Mouse (Mus musculus): ENCODE measurements around the gene Trmt11. TPM values are rescaled to one million over a fixed set of nuclear protein-coding genes. Genes with fewer than 3 reads are reported as not detected.
A peak's percentile ranks its signal among the peaks of the same experiment; 100 is the strongest.
"Not testable (repeated sequence)": the region's sequence is repeated elsewhere in the genome, so short reads cannot be mapped to it uniquely, and the experiment has no call there.

Gene Trmt11
- polyA plus RNA-seq, 1 experiment from 2014 or later: 32.8 TPM

DNA sequence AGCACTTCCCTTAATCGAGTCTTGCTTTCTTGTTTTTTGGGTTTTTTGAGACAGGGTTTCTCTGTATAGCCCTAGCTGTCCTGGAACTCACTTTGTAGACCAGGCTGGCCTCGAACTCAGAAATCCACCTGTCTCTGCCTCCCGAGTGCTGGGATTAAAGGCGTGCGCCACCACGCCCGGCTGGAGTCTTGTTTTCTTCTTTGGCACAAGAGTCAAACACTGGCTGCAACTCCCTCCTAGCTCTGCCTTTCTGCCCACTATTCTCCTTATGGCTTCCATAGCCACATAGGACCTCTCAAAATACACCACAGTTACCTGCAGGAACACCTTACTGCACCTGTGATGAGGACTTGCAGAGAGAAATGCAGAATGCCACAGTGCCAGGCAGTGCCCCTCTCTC, 64.6 kb downstream of the Trmt11 start:
- ATAC-seq (ENCODE audit: low FRiP score, low TSS enrichment); H3K9ac ChIP-seq (ENCODE audit: low read depth, low read length); H3K27me3 ChIP-seq (ENCODE audit: control insufficient read depth, insufficient read depth, low read length); H3K4me2 ChIP-seq (replicated peaks; ENCODE audit: low read depth, low read length); H3K36me3 ChIP-seq (ENCODE audit: control insufficient read depth, insufficient read depth, low read length); H3K4me3 ChIP-seq (ENCODE audit: low read length); H3K4me1 ChIP-seq (ENCODE audit: control insufficient read depth, insufficient read depth, low read length); H3K27ac ChIP-seq (ENCODE audit: low read depth, low read length); H3K9me3 ChIP-seq (ENCODE audit: control insufficient read depth, low read length): not testable (repeated sequence)
- WGBS: 95% methylated on average over 7 of the region's 7 CpGs

DNA sequence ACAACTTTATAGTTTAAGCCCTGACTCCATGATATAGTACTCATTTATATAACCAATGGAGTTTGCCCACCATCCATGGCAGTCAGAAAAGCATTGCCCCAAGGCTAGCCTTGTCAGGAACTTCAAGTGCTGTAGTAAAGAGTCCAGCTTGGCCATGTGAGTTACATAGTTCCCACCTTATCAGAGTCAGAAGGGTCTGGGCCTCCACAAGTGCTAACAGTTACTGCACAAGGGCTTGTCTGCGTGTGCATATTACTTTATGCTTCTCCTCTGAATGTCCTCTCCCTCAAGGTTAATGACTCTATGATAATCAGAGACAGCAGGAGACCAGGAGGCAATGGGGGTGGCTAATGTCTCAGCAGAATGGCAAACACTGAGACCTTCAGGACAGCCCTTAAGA, 73.4 kb downstream of the Trmt11 start:
- 90% methylated on average over 1 of the region's 1 CpGs for WGBS
- H3K27me3 ChIP-seq (ENCODE audit: control insufficient read depth, insufficient read depth, low read length): no peaks in the 10 kb centered on the region
- ATAC-seq (ENCODE audit: low FRiP score, low TSS enrichment): no peak
- no peaks in the 10 kb centered on the region for H3K9me3 ChIP-seq (ENCODE audit: control insufficient read depth, low read length)
- no peak overlapping the region for H3K4me3 ChIP-seq (ENCODE audit: low read length)
- H3K4me2 ChIP-seq (replicated peaks; ENCODE audit: low read depth, low read length): no peak overlapping the region
- H3K9ac ChIP-seq (ENCODE audit: low read depth, low read length): no peak overlapping the region
- no peak overlapping the region for H3K27ac ChIP-seq (ENCODE audit: low read depth, low read length)
- no peaks in the 10 kb centered on the region for H3K4me1 ChIP-seq (ENCODE audit: control insufficient read depth, insufficient read depth, low read length)
- no peaks in the 10 kb centered on the region for H3K36me3 ChIP-seq (ENCODE audit: control insufficient read depth, insufficient read depth, low read length)

DNA sequence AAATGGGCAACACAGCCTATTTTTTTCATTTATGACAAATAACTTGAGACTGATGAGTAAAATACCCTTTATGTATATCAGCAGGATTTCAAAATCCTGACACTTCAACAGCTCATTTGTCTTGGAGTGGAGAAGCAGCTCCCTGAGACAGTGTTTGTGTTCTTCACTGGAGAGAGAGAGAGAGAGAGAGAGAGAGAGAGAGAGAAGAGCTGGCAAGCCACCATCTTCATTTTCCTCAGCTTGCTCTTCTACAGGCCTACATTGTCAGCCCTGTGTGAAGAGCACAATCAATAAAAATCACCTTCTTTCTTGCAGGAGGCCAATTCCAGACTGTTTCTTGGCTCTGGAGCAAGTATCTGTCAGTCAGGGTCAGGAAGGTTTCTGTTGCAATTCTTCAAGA, 78.8 kb downstream of the Trmt11 start:
- ATAC-seq (ENCODE audit: low FRiP score, low TSS enrichment): no peak
- H3K4me3 ChIP-seq (ENCODE audit: low read length): no peak overlapping the region
- no peaks in the 10 kb centered on the region for H3K27me3 ChIP-seq (ENCODE audit: control insufficient read depth, insufficient read depth, low read length)
- no peaks in the 10 kb centered on the region for H3K4me1 ChIP-seq (ENCODE audit: control insufficient read depth, insufficient read depth, low read length)
- no peak overlapping the region for H3K9ac ChIP-seq (ENCODE audit: low read depth, low read length)
- H3K27ac ChIP-seq (ENCODE audit: low read depth, low read length): no peak overlapping the region
- H3K9me3 ChIP-seq (ENCODE audit: control insufficient read depth, low read length): no peaks in the 10 kb centered on the region
- H3K4me2 ChIP-seq (replicated peaks; ENCODE audit: low read depth, low read length): no peak overlapping the region
- H3K36me3 ChIP-seq (ENCODE audit: control insufficient read depth, insufficient read depth, low read length): no peaks in the 10 kb centered on the region

DNA sequence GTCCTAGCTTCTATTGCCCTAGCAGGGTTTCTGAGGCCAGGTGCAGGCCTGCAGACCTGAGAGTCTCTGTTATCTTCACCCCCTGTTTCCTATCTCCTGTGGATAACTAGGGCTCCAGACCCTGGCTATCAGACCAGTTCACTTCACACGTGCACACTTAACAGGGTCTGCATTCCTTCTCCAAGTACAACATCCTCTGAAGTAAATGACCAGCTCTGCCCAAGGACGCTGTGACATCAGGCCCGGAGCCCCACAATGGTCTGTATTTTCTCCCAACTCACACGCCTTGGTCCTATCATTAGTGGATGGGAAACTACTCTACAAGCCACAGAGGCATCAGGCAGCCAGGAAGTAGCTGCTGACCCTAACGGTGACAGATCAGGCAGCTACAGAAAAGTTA, 81.4 kb downstream of the Trmt11 start:
- no peak overlapping the region for H3K27ac ChIP-seq (ENCODE audit: low read depth, low read length)
- WGBS: 81% methylated on average over 5 of the region's 5 CpGs
- no peak overlapping the region for H3K4me3 ChIP-seq (ENCODE audit: low read length)
- no peaks in the 10 kb centered on the region for H3K9me3 ChIP-seq (ENCODE audit: control insufficient read depth, low read length)
- no peak overlapping the region for H3K4me2 ChIP-seq (replicated peaks; ENCODE audit: low read depth, low read length)
- H3K4me1 ChIP-seq (ENCODE audit: control insufficient read depth, insufficient read depth, low read length): no peaks in the 10 kb centered on the region
- no peaks in the 10 kb centered on the region for H3K36me3 ChIP-seq (ENCODE audit: control insufficient read depth, insufficient read depth, low read length)
- no peaks in the 10 kb centered on the region for H3K27me3 ChIP-seq (ENCODE audit: control insufficient read depth, insufficient read depth, low read length)
- ATAC-seq (ENCODE audit: low FRiP score, low TSS enrichment): no peak
- no peak overlapping the region for H3K9ac ChIP-seq (ENCODE audit: low read depth, low read length)

DNA sequence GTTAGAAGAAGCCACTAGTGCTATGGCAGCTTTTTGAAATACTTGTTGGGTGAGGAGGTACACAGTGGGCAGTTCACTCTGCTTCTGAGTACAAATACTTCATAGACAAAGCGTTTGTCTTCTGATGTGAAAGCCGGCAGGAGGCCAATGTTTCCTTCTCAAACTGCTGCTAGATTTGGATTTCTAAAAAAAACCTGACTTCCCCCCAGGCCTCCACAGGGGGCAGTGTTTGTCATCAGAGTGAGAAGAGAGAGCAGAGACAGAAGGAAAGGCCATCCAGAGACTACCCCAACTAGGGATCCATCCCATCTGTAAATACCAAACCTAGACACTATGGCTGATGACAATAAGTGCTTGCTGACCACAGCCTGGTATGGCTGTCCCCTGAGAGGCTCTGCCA, 83.3 kb downstream of the Trmt11 start:
- Histone ChIP-seq H3K9me3 (ENCODE audit: control insufficient read depth, low read length) (no peaks in the 10 kb centered on the region), H3K4me2 (replicated peaks; ENCODE audit: low read depth, low read length) (no peak overlapping the region), H3K9ac (ENCODE audit: low read depth, low read length) (no peak overlapping the region), H3K36me3 (ENCODE audit: control insufficient read depth, insufficient read depth, low read length) (no peaks in the 10 kb centered on the region), H3K4me3 (ENCODE audit: low read length) (no peak overlapping the region), H3K27ac (ENCODE audit: low read depth, low read length) (no peak overlapping the region), H3K27me3 (ENCODE audit: control insufficient read depth, insufficient read depth, low read length) (no peaks in the 10 kb centered on the region), H3K4me1 (ENCODE audit: control insufficient read depth, insufficient read depth, low read length) (no peaks in the 10 kb centered on the region)
- no peak for ATAC-seq (ENCODE audit: low FRiP score, low TSS enrichment)
- whole genome bisulfite sequencing: 62% methylated on average over 2 of the region's 2 CpGs

DNA sequence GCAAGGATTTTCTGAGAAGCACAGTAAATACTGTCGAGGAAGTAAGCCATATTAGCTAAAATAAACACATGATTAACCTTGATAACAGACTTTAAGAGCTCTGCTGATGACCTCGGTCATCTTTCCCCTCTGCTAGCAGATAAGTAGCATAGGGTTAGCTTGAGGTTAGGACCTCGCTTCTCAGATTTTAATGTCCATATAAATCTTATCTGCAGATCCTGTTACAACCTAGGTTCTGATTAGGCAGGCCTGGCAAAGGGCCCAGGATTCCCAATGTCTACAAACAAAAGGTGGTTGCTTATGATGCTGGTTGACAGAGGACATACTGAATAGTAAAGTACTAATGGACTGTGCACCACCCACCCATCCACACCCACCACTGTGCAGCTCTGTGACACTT, 83.8 kb downstream of the Trmt11 start:
- H3K4me3 ChIP-seq (ENCODE audit: low read length): no peak overlapping the region
- H3K27ac ChIP-seq (ENCODE audit: low read depth, low read length): no peak overlapping the region
- no peaks in the 10 kb centered on the region for H3K4me1 ChIP-seq (ENCODE audit: control insufficient read depth, insufficient read depth, low read length)
- ATAC-seq (ENCODE audit: low FRiP score, low TSS enrichment): peak; percentile 69; the same call in 1 of the 2 replicates
- H3K27me3 ChIP-seq (ENCODE audit: control insufficient read depth, insufficient read depth, low read length): no peaks in the 10 kb centered on the region
- no peak overlapping the region for H3K4me2 ChIP-seq (replicated peaks; ENCODE audit: low read depth, low read length)
- H3K9me3 ChIP-seq (ENCODE audit: control insufficient read depth, low read length): no peaks in the 10 kb centered on the region
- 29% methylated on average over 3 of the region's 3 CpGs for WGBS
- no peaks in the 10 kb centered on the region for H3K36me3 ChIP-seq (ENCODE audit: control insufficient read depth, insufficient read depth, low read length)
- no peak overlapping the region for H3K9ac ChIP-seq (ENCODE audit: low read depth, low read length)

DNA sequence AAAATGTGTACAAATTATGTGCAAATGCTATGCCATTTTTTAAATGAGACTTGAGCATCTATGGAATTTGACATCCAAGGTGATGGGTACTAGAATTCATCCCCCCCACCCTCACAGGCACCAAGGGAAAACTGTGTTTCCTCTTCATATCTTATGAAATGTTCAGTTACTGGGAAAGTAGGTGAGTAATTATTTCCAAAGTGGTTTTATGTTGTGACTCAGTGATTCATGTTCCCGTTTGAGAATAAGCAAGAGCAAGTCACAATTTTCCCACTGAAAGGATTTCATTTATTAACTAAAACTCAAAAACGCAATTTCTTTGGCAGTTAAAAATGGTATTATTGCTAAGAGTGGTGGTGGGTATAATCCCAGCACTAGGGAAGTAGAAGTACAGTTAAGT, 95.8 kb downstream of the Trmt11 start:
- Histone ChIP-seq H3K36me3 (ENCODE audit: control insufficient read depth, insufficient read depth, low read length) (no peaks in the 10 kb centered on the region), H3K9me3 (ENCODE audit: control insufficient read depth, low read length) (no peaks in the 10 kb centered on the region), H3K9ac (ENCODE audit: low read depth, low read length) (no peak overlapping the region), H3K4me1 (ENCODE audit: control insufficient read depth, insufficient read depth, low read length) (no peaks in the 10 kb centered on the region), H3K27ac (ENCODE audit: low read depth, low read length) (no peak overlapping the region), H3K4me3 (ENCODE audit: low read length) (no peak overlapping the region), H3K4me2 (replicated peaks; ENCODE audit: low read depth, low read length) (no peak overlapping the region), H3K27me3 (ENCODE audit: control insufficient read depth, insufficient read depth, low read length) (no peaks in the 10 kb centered on the region)
- 89% methylated on average over 2 of the region's 2 CpGs for WGBS
- no peak for ATAC-seq (ENCODE audit: low FRiP score, low TSS enrichment)

DNA sequence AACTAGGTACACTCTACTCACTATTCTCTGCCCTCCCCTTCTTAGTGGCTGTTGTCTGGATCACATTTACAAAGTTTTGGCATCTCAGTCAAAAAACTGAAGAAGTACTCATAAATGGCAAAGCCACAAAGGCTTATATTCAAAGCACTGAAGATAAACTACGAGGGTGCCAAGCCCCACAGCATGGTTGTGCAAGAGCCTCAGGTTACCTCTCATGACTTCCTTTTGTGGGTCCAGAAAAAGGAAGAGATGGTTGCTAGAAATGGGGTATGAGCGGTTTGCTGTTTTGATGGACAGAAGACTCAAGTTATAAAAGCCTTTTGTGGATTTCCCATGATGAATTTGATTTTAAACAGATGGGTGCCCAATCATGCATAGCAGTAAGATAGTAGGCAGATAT, 97.4 kb downstream of the Trmt11 start:
- no peaks in the 10 kb centered on the region for H3K9me3 ChIP-seq (ENCODE audit: control insufficient read depth, low read length)
- no peak overlapping the region for H3K9ac ChIP-seq (ENCODE audit: low read depth, low read length)
- no peaks in the 10 kb centered on the region for H3K27me3 ChIP-seq (ENCODE audit: control insufficient read depth, insufficient read depth, low read length)
- 80% methylated on average over 2 of the region's 2 CpGs for WGBS
- no peak overlapping the region for H3K27ac ChIP-seq (ENCODE audit: low read depth, low read length)
- no peaks in the 10 kb centered on the region for H3K4me1 ChIP-seq (ENCODE audit: control insufficient read depth, insufficient read depth, low read length)
- no peak for ATAC-seq (ENCODE audit: low FRiP score, low TSS enrichment)
- no peak overlapping the region for H3K4me2 ChIP-seq (replicated peaks; ENCODE audit: low read depth, low read length)
- H3K36me3 ChIP-seq (ENCODE audit: control insufficient read depth, insufficient read depth, low read length): no peaks in the 10 kb centered on the region
- H3K4me3 ChIP-seq (ENCODE audit: low read length): no peak overlapping the region

DNA sequence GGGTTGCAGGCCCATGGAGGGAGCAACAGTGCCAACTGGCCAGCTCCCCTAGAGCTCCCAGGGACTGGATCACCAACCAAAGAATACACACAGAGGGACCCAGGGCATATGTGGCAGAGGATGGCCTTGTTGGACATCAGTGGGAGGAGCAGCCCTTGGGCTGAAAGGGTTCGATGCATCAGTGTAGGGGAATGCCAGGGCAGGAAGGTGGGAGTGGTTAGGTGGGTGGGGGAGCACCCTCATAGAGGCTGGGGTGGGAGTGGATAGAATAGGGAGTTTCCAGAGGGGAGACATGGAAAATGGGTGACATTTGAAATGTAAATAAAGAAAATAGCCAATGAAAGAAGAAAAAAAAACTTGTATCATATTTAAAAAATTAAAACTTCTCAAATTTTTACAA, 97.8 kb downstream of the Trmt11 start:
- Histone ChIP-seq H3K27me3 (ENCODE audit: control insufficient read depth, insufficient read depth, low read length) (no peaks in the 10 kb centered on the region), H3K36me3 (ENCODE audit: control insufficient read depth, insufficient read depth, low read length) (no peaks in the 10 kb centered on the region), H3K4me2 (replicated peaks; ENCODE audit: low read depth, low read length) (no peak overlapping the region), H3K9me3 (ENCODE audit: control insufficient read depth, low read length) (no peaks in the 10 kb centered on the region), H3K4me1 (ENCODE audit: control insufficient read depth, insufficient read depth, low read length) (no peaks in the 10 kb centered on the region), H3K9ac (ENCODE audit: low read depth, low read length) (no peak overlapping the region), H3K27ac (ENCODE audit: low read depth, low read length) (no peak overlapping the region), H3K4me3 (ENCODE audit: low read length) (no peak overlapping the region)
- WGBS: 82% methylated on average over 1 of the region's 1 CpGs
- no peak for ATAC-seq (ENCODE audit: low FRiP score, low TSS enrichment)

DNA sequence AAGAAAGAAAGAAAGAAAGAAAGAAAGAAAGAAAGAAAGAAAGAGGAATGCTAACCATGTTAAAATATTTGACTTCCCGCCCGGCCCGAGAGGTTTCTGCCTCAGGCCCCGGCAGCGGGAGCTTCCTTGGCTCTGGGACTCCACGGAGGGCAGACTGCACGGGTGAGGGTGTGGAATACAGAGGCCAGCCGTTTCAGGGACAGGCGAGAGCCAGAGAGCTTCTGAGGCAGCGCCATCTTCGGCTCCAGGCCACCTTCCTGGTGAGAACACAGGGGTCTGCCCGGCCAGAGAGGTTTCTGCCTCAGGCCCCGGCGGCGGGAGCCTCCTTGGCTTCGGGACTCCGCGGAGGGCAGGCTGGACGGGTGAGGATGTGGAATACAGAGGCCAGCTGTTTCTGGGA, 102.3 kb downstream of the Trmt11 start:
- not testable (repeated sequence) for ATAC-seq (ENCODE audit: low FRiP score, low TSS enrichment); H3K4me2 ChIP-seq (replicated peaks; ENCODE audit: low read depth, low read length); H3K27ac ChIP-seq (ENCODE audit: low read depth, low read length); H3K27me3 ChIP-seq (ENCODE audit: control insufficient read depth, insufficient read depth, low read length); H3K4me1 ChIP-seq (ENCODE audit: control insufficient read depth, insufficient read depth, low read length); H3K9ac ChIP-seq (ENCODE audit: low read depth, low read length); H3K36me3 ChIP-seq (ENCODE audit: control insufficient read depth, insufficient read depth, low read length); H3K9me3 ChIP-seq (ENCODE audit: control insufficient read depth, low read length); H3K4me3 ChIP-seq (ENCODE audit: low read length)
- 79% methylated on average over 19 of the region's 19 CpGs for WGBS

Measured in kidney, embryonic 14.5 days (tissue).